Mouse (Mus musculus): ENCODE measurements at regions not wholly inside any gene's neighbourhood (a gene's known extent, or its start where the extent isn't known, plus 50 kb on each side); places are given as distances from the start of the nearest gene placed in this dataset.

GRCm38 (mm10) chr5:101596996-101597395, 67.8 kb downstream of the Nkx6-1 start:
- in situ Hi-C loops (cut with MboI, MseI), result no loop called here

GRCm38 (mm10) chr5:101591236-101591635, 73.6 kb downstream of the Nkx6-1 start:
- in situ Hi-C loops (cut with MboI, MseI), result no loop called here

GRCm38 (mm10) chr5:101590341-101591124, 74.3 kb downstream of the Nkx6-1 start:
- in situ Hi-C loops (cut with MboI, MseI), result no loop called here

GRCm38 (mm10) chr5:101572966-101573365, 91.8 kb downstream of the Nkx6-1 start:
- in situ Hi-C loops (cut with MboI, MseI), result loop anchor here (10.0 kb wide), 1 partner anchor 958 kb away; no protein-coding TSS in a partner anchor

- in situ Hi-C loops (cut with MboI, MseI), result no loop called here
These were observed 99.0 kb downstream of the Nkx6-1 start for GRCm38 (mm10) chr5:101565770-101566169.

GRCm38 (mm10) chr5:101560366-101560765, 104.4 kb downstream of the Nkx6-1 start:
- in situ Hi-C loops (cut with MboI, MseI), result no loop called here

GRCm38 (mm10) chr5:101558279-101558987, 106.4 kb downstream of the Nkx6-1 start:
- in situ Hi-C loops (cut with MboI, MseI), result no loop called here

GRCm38 (mm10) chr5:101557156-101557555, 107.6 kb downstream of the Nkx6-1 start:
- in situ Hi-C loops (cut with MboI, MseI), result no loop called here

GRCm38 (mm10) chr5:101543326-101543725, 121.5 kb downstream of the Nkx6-1 start:
- in situ Hi-C loops (cut with MboI, MseI), result no loop called here

GRCm38 (mm10) chr5:101539818-101540217, 125.0 kb downstream of the Nkx6-1 start:
- in situ Hi-C loops (cut with MboI, MseI), result no loop called here

- in situ Hi-C loops (cut with MboI, MseI), result no loop called here
These were observed 125.6 kb downstream of the Nkx6-1 start for GRCm38 (mm10) chr5:101539254-101539549.

GRCm38 (mm10) chr5:101538410-101539253, 126.2 kb downstream of the Nkx6-1 start:
- in situ Hi-C loops (cut with MboI, MseI), result no loop called here

- in situ Hi-C loops (cut with MboI, MseI), result no loop called here
These were observed 127.0 kb downstream of the Nkx6-1 start for GRCm38 (mm10) chr5:101537518-101538380.

- in situ Hi-C loops (cut with MboI, MseI), result no loop called here
These were observed 129.3 kb downstream of the Nkx6-1 start for GRCm38 (mm10) chr5:101535451-101535850.

GRCm38 (mm10) chr5:101525346-101525745, 139.4 kb downstream of the Nkx6-1 start:
- in situ Hi-C loops (cut with MboI, MseI), result no loop called here

- in situ Hi-C loops (cut with MboI, MseI), result no loop called here
These were observed 140.1 kb downstream of the Nkx6-1 start for GRCm38 (mm10) chr5:101524670-101525069.

- in situ Hi-C loops (cut with MboI, MseI), result no loop called here
These were observed 140.9 kb downstream of the Nkx6-1 start for GRCm38 (mm10) chr5:101523902-101524301.

- in situ Hi-C loops (cut with MboI, MseI), result no loop called here
These were observed 141.3 kb downstream of the Nkx6-1 start for GRCm38 (mm10) chr5:101523490-101523889.

- in situ Hi-C loops (cut with MboI, MseI), result no loop called here
These were observed 143.7 kb downstream of the Nkx6-1 start for GRCm38 (mm10) chr5:101520935-101521655.

- in situ Hi-C loops (cut with MboI, MseI), result no loop called here
These were observed 145.8 kb downstream of the Nkx6-1 start for GRCm38 (mm10) chr5:101518791-101519547.
